Mouse (Mus musculus) testis, postnatal 10 days (tissue): ENCODE measurements around the gene Itpr2.

Experiments
- DNase-seq: peaks from one replicate; pipeline ENCODE4 v3.0.0; 2021; ENCODE audit warnings: low spot score

Gene Itpr2

GRCm38 (mm10) chr6:146501866-146502804 is at the start of gene Itpr2:
Itpr2 (minus strand) TSS chr6:146502223.
- peak; percentile 92 for DNase-seq

GRCm38 (mm10) chr6:146551326-146551725 is 49.3 kb upstream of the Itpr2 start:
- no peak for DNase-seq

- no peak for DNase-seq
Observed at GRCm38 (mm10) chr6:146550421-146550820, 48.4 kb upstream of the Itpr2 start.

- DNase-seq = no peak
Observed at GRCm38 (mm10) chr6:146545289-146545865, 43.4 kb upstream of the Itpr2 start.

- DNase-seq = no peak
Observed at GRCm38 (mm10) chr6:146544622-146545021, 42.6 kb upstream of the Itpr2 start.

- DNase-seq = no peak
Observed at GRCm38 (mm10) chr6:146540386-146540785, 38.4 kb upstream of the Itpr2 start.

GRCm38 (mm10) chr6:146538661-146539060 is 36.6 kb upstream of the Itpr2 start:
- no peak for DNase-seq

GRCm38 (mm10) chr6:146538071-146538470 is 36.0 kb upstream of the Itpr2 start:
- no peak for DNase-seq

- DNase-seq = no peak
Observed at GRCm38 (mm10) chr6:146537111-146537510, 35.1 kb upstream of the Itpr2 start.

GRCm38 (mm10) chr6:146535501-146535900 is 33.5 kb upstream of the Itpr2 start:
- DNase-seq = no peak

GRCm38 (mm10) chr6:146533146-146533545 is 31.1 kb upstream of the Itpr2 start:
- no peak for DNase-seq

GRCm38 (mm10) chr6:146530769-146531168 is 28.7 kb upstream of the Itpr2 start:
- DNase-seq = no peak

- DNase-seq = no peak
Observed at GRCm38 (mm10) chr6:146530363-146530762, 28.3 kb upstream of the Itpr2 start.

GRCm38 (mm10) chr6:146527537-146527936 is 25.5 kb upstream of the Itpr2 start:
- DNase-seq = no peak

GRCm38 (mm10) chr6:146525500-146525899 is 23.5 kb upstream of the Itpr2 start:
- no peak for DNase-seq

- no peak for DNase-seq
Observed at GRCm38 (mm10) chr6:146521456-146522245, 19.6 kb upstream of the Itpr2 start.

GRCm38 (mm10) chr6:146519019-146519418 is 17.0 kb upstream of the Itpr2 start:
- DNase-seq = no peak

GRCm38 (mm10) chr6:146515936-146516335 is 13.9 kb upstream of the Itpr2 start:
- DNase-seq = no peak

- DNase-seq = no peak
Observed at GRCm38 (mm10) chr6:146514531-146514948, 12.5 kb upstream of the Itpr2 start.

GRCm38 (mm10) chr6:146513899-146514298 is 11.9 kb upstream of the Itpr2 start:
- DNase-seq = no peak

- DNase-seq = no peak
Observed at GRCm38 (mm10) chr6:146513384-146513783, 11.4 kb upstream of the Itpr2 start.

- no peak for DNase-seq
Observed at GRCm38 (mm10) chr6:146511511-146511910, 9.5 kb upstream of the Itpr2 start.

GRCm38 (mm10) chr6:146509891-146510290 is 7.9 kb upstream of the Itpr2 start:
- no peak for DNase-seq
